Mouse (Mus musculus): ENCODE measurements around the gene Gm6377.

DNA sequence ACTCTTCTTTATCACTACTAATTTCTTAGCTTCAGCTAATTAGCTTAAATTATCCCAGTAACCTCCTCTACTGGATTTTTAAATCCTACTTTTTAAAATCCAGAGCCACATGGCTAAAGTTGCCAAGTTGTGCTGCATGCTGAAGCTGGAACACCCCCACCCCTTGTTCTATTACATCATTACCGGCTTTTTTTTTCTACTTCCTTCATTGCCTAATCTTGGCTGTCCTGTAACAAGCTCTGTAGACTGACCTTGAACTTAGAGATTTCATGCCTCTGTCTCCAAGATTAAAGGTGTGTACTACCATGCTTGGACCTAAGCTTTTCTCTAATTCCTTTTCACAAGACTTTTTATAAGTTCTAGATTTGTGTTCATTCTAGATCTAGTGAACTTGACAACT is 32.2 kb downstream of the Gm6377 start:
- TF ChIP-seq CTCF (conservative IDR thresholded peaks at IDR 0.05; ENCODE audit: insufficient read depth, insufficient read length, low read depth, low read length), result no peak
- no peak for TF ChIP-seq POLR2A (IDR thresholded peaks at IDR 0.05; ENCODE audit: low read depth, low read length)
